Mouse (Mus musculus): ENCODE results near the gene Sqstm1. TPM values are rescaled to one million over a fixed set of nuclear protein-coding genes. Genes with fewer than 3 reads are reported as not detected.

Gene Sqstm1
- polyA plus RNA-seq, 1 experiment: 171 TPM

GRCm38 (mm10) chr11:50248473-50249171 lies 38.0 kb upstream of the Sqstm1 start:
- 70% methylated on average over 7 of the region's 7 CpGs for WGBS
- Histone ChIP-seq H3K36me3 (ENCODE audit: control insufficient read depth, insufficient read depth, low read length) (no peaks in the 10 kb centered on the region), H3K4me3 (ENCODE audit: low read depth, low read length) (no peak overlapping the region), H3K27me3 (ENCODE audit: control insufficient read depth, insufficient read depth, low read length) (no peaks in the 10 kb centered on the region), H3K4me1 (ENCODE audit: control insufficient read depth, insufficient read depth, insufficient read length, low read length) (no peaks in the 10 kb centered on the region), H3K27ac (ENCODE audit: insufficient read depth, low read depth, low read length) (no peak overlapping the region)
- TF ChIP-seq POLR2A (IDR thresholded peaks at IDR 0.05; ENCODE audit: low read depth, low read length) (no peak), CTCF (IDR thresholded peaks at IDR 0.05; ENCODE audit: extremely low read depth, insufficient read length, insufficient replicate concordance, low read depth, low read length) (no peak)

- H3K27ac ChIP-seq (ENCODE audit: insufficient read depth, low read depth, low read length): no peak overlapping the region
- H3K27me3 ChIP-seq (ENCODE audit: control insufficient read depth, insufficient read depth, low read length): no peaks in the 10 kb centered on the region
- no peaks in the 10 kb centered on the region for H3K36me3 ChIP-seq (ENCODE audit: control insufficient read depth, insufficient read depth, low read length)
- no peak for TF ChIP-seq CTCF (IDR thresholded peaks at IDR 0.05; ENCODE audit: extremely low read depth, insufficient read length, insufficient replicate concordance, low read depth, low read length)
- no peak for TF ChIP-seq POLR2A (IDR thresholded peaks at IDR 0.05; ENCODE audit: low read depth, low read length)
- H3K4me3 ChIP-seq (ENCODE audit: low read depth, low read length): no peak overlapping the region
- H3K4me1 ChIP-seq (ENCODE audit: control insufficient read depth, insufficient read depth, insufficient read length, low read length): no peaks in the 10 kb centered on the region
- WGBS: 80% methylated on average over 5 of the region's 5 CpGs
These were observed 34.6 kb upstream of the Sqstm1 start for GRCm38 (mm10) chr11:50245269-50245668.

- TF ChIP-seq CTCF (IDR thresholded peaks at IDR 0.05; ENCODE audit: extremely low read depth, insufficient read length, insufficient replicate concordance, low read depth, low read length): no peak
- no peak for TF ChIP-seq POLR2A (IDR thresholded peaks at IDR 0.05; ENCODE audit: low read depth, low read length)
- Histone ChIP-seq H3K4me1 (ENCODE audit: control insufficient read depth, insufficient read depth, insufficient read length, low read length) (no peaks in the 10 kb centered on the region; the same call in 1 of the 2 replicates), H3K27me3 (ENCODE audit: control insufficient read depth, insufficient read depth, low read length) (no peaks in the 10 kb centered on the region), H3K36me3 (ENCODE audit: control insufficient read depth, insufficient read depth, low read length) (no peaks in the 10 kb centered on the region), H3K27ac (ENCODE audit: insufficient read depth, low read depth, low read length) (no peak overlapping the region), H3K4me3 (ENCODE audit: low read depth, low read length) (no peak overlapping the region)
- 82% methylated on average over 6 of the region's 6 CpGs for WGBS
These were observed 33.3 kb upstream of the Sqstm1 start for GRCm38 (mm10) chr11:50243926-50244325.

GRCm38 (mm10) chr11:50240235-50240911 lies 29.7 kb upstream of the Sqstm1 start:
- no peak for TF ChIP-seq POLR2A (IDR thresholded peaks at IDR 0.05; ENCODE audit: low read depth, low read length)
- no peak for TF ChIP-seq CTCF (IDR thresholded peaks at IDR 0.05; ENCODE audit: extremely low read depth, insufficient read length, insufficient replicate concordance, low read depth, low read length)
- no peaks in the 10 kb centered on the region for H3K27me3 ChIP-seq (ENCODE audit: control insufficient read depth, insufficient read depth, low read length)
- WGBS: 85% methylated on average over 7 of the region's 7 CpGs
- no peak overlapping the region for H3K27ac ChIP-seq (ENCODE audit: insufficient read depth, low read depth, low read length)
- no peaks in the 10 kb centered on the region for H3K36me3 ChIP-seq (ENCODE audit: control insufficient read depth, insufficient read depth, low read length)
- no peak overlapping the region for H3K4me3 ChIP-seq (ENCODE audit: low read depth, low read length)
- H3K4me1 ChIP-seq (ENCODE audit: control insufficient read depth, insufficient read depth, insufficient read length, low read length): peaks cover 15% of the 10 kb centered on the region

DNA sequence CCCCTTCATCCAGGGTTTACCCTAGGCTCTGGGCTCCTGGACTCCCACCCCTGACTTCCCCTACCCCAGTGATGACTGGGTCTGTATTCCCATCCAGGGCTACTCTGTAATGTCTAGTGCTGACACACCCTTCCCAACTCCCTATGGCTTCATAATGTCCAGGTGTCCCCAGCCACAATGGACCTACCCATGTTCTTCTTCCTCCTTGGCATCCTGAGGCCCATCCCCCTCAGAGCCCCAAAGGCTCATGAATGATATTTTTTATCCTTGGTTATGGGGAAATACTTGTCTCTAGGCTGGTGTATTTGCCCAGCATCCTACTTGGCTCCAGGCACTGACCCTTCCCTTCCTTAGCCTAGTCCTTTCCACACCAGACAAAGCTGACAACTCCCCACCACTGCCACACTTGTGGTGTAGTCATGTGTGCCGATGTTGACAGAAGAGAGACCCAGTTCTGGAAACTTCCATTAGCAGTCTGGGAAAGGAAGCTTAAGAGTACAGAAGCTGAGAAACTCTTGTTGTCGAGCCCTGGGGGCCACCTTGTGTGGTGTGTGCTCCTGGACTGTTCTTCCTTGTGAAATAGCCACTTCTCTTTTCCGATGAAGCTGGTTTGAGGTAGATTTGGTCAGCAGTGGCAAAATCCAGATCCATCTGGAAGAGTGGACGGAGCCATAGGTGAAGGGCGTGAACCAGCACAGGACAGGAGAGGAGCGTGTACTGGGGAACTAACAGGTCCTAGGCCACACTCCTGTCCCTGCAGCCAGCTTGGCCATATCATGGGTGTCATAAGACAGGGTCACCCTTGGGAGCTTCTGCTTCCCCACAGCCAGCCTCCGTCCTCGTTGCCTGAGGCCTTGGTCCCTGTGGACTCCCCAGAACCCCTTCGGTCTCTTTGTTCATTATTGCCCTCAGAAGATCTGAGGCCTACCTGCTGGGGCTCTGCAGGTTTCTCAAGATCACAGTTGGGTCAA lies 28.5 kb upstream of the Sqstm1 start:
- no peak overlapping the region for H3K4me3 ChIP-seq (ENCODE audit: low read depth, low read length)
- TF ChIP-seq POLR2A (IDR thresholded peaks at IDR 0.05; ENCODE audit: low read depth, low read length) (no peak), CTCF (IDR thresholded peaks at IDR 0.05; ENCODE audit: extremely low read depth, insufficient read length, insufficient replicate concordance, low read depth, low read length) (no peak)
- H3K27me3 ChIP-seq (ENCODE audit: control insufficient read depth, insufficient read depth, low read length): no peaks in the 10 kb centered on the region
- peaks cover 10% of the 10 kb centered on the region for H3K36me3 ChIP-seq (ENCODE audit: control insufficient read depth, insufficient read depth, low read length)
- WGBS: 90% methylated on average over 9 of the region's 9 CpGs
- no peak overlapping the region for H3K27ac ChIP-seq (ENCODE audit: insufficient read depth, low read depth, low read length)
- peaks cover 15% of the 10 kb centered on the region for H3K4me1 ChIP-seq (ENCODE audit: control insufficient read depth, insufficient read depth, insufficient read length, low read length)

GRCm38 (mm10) chr11:50238324-50238723 lies 27.7 kb upstream of the Sqstm1 start, which contains the start of gene Ltc4s:
Gene Ltc4s (minus strand): TSS chr11:50238616.
- TF ChIP-seq CTCF (IDR thresholded peaks at IDR 0.05; ENCODE audit: extremely low read depth, insufficient read length, insufficient replicate concordance, low read depth, low read length): no peak
- TF ChIP-seq POLR2A (IDR thresholded peaks at IDR 0.05; ENCODE audit: low read depth, low read length): no peak

More at GRCm38 (mm10) chr11:50238324-50238723, 27.7 kb upstream of the Sqstm1 start, which contains the start of gene Ltc4s:
- 29% methylated on average over 10 of the region's 10 CpGs for WGBS
- peak within 1 kb of the TSS; percentile 89 for H3K4me3 ChIP-seq (ENCODE audit: low read depth, low read length)
- peaks cover 15% of the 10 kb centered on the region for H3K4me1 ChIP-seq (ENCODE audit: control insufficient read depth, insufficient read depth, insufficient read length, low read length)
- H3K27ac ChIP-seq (ENCODE audit: insufficient read depth, low read depth, low read length): peak within 1 kb of the TSS; percentile 29; the same call in 1 of the 2 replicates
- H3K36me3 ChIP-seq (ENCODE audit: control insufficient read depth, insufficient read depth, low read length): peaks cover 18% of the 10 kb centered on the region
- H3K27me3 ChIP-seq (ENCODE audit: control insufficient read depth, insufficient read depth, low read length): no peaks in the 10 kb centered on the region
